Mouse (Mus musculus) intestine, postnatal 0 days (tissue): ENCODE data around the gene Fam187a. TPM values are rescaled to one million over a fixed set of nuclear protein-coding genes. Genes with fewer than 3 reads are reported as not detected.
A peak's percentile ranks its signal among the peaks of the same experiment; 100 is the strongest.

ENCODE experiments used
- ATAC-seq: fragments of 200-750 bp; cut with Nextera tagmentation; 2 replicates; pipeline ENCODE4 v1.8.0; 2017; ENCODE audit warnings: mild to moderate bottlenecking, moderate TSS enrichment, moderate library complexity
- H3K27ac ChIP-seq: fragments of 300-500 bp; sonication (generic); 2 replicates; pipeline ENCODE4 v1.5.1; 2014; ENCODE audit warnings: mild to moderate bottlenecking, low read depth, low read length, moderate library complexity
- H3K27me3 ChIP-seq: fragments of 300-500 bp; sonication (generic); replicated peaks from 2 replicates; pipeline ENCODE4 v1.6.1; 2014; ENCODE audit warnings: low read length, mixed read lengths; ENCODE audit not compliant: control insufficient read depth, insufficient read depth
- H3K36me3 ChIP-seq: fragments of 300-500 bp; sonication (generic); 2 replicates; pipeline ENCODE4 v1.6.1; 2014; ENCODE audit warnings: mild to moderate bottlenecking, moderate library complexity; ENCODE audit not compliant: control insufficient read depth, insufficient read depth
- H3K4me1 ChIP-seq: fragments of 300-500 bp; sonication (generic); replicated peaks from 2 replicates; pipeline ENCODE4 v1.6.1; 2014; ENCODE audit warnings: antibody characterized with exemption, low read length, mixed read lengths; ENCODE audit not compliant: control insufficient read depth, insufficient read depth
- H3K4me2 ChIP-seq: fragments of 300-500 bp; sonication (generic); replicated peaks from 2 replicates; pipeline ENCODE4 v1.6.1; 2014; ENCODE audit warnings: low read depth, mild to moderate bottlenecking, moderate library complexity
- H3K4me3 ChIP-seq: fragments of 300-500 bp; sonication (generic); 2 replicates; pipeline ENCODE4 v1.5.1; 2014; ENCODE audit warnings: low read depth, low read length
- H3K9ac ChIP-seq: fragments of 300-500 bp; sonication (generic); 2 replicates; pipeline ENCODE4 v1.6.1; 2014; ENCODE audit warnings: mild to moderate bottlenecking, low read depth, low read length
- H3K9me3 ChIP-seq: fragments of 300-500 bp; sonication (generic); 2 replicates; pipeline ENCODE4 v1.6.1; 2016; ENCODE audit warnings: mixed run types; ENCODE audit not compliant: control insufficient read depth
- CTCF ChIP-seq: sonication (generic); IDR thresholded peaks from 2 replicates; pipeline ENCODE4 v1.5.1; 2016; ENCODE audit warnings: low read depth, mild to moderate bottlenecking, control low read depth, antibody characterized with exemption, moderate library complexity
- WGBS: fragments of 180-500 bp; shearing (Covaris S2); extraction: QIAGEN DNeasy Blood & Tissue Kit; methylation state at CpG from one replicate; pipeline ENCODE4 v1.1.7; 2014; 5-methylcytosine and 5-hydroxymethylcytosine counted together
- polyA plus RNA-seq: library from polyadenylated mRNA; unstranded; fragments of >200 nt; fragmentation: Nextera tagmentation; extraction: Ambion mirVana; gene quantifications from 2 replicates; pipeline ENCODE4 v1.2.1, GENCODE M21; 2015

The Fam187a gene
- not detected in 2 replicates for polyA plus RNA-seq

DNA sequence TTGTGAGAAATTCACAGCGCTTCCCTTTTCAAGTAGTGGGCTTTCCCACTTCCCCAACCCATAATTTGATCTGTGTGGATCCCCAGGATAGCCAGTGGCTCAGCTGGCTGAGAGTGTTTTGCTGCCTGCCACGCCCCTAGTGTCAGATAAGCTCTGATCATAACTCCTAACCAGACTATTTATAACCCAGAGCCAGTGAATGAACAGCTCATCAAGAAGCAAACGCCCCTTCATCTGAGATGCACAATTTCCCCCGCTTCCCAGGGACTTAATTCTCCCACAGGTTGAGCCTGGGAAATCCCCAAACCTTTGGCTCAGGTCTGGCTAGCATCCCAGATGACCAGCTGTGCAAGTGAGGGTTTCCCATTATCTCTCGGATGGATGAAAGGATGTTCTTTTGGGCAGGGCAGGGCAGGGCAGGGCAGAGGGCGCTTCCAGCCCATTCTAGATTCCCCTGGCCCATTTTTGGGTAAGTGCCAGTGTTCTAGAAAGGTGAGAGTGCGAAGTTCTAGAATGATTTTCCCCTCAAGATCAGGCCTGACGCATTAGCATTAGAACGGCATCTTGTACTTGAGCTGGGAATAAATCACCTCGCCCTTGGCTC lies at the start of gene Fam187a:
Fam187a (plus strand) TSS at position 554 of the 604 bp plus-strand sequence.
- H3K27ac ChIP-seq, result no peak within 1 kb of the TSS
- H3K36me3 ChIP-seq, result no peaks in the 10 kb centered on the region
- H3K9me3 ChIP-seq, result no peaks in the 10 kb centered on the region
- H3K4me1 ChIP-seq, result no peaks in the 10 kb centered on the region
- no peak for ATAC-seq
- no peak within 1 kb of the TSS for H3K4me2 ChIP-seq
- no peak within 1 kb of the TSS for H3K4me3 ChIP-seq
- 42% methylated on average over 10 of the region's 10 CpGs for WGBS
- no peaks in the 10 kb centered on the region for H3K27me3 ChIP-seq
- TF ChIP-seq CTCF, result no peak
- H3K9ac ChIP-seq, result no peak within 1 kb of the TSS

DNA sequence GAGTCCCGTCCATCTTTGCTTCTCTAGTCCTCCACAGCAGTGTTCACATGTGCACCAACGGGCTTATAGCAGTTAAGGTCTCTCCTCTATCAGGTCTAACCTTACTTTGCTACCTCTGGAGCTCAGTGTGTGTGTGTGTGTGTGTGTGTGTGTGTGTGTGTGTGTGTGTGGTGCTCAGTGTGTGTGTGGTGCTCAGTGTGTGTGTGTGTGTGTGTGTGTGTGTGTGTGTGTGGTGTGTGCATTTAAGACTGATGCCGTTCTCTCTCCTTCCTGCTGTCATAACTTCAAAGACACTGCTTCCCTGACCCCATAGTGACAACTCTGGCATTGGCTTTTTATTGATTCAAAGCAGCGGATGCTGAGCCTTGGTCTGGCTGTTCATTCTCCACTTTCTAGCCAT lies 49.4 kb upstream of the Fam187a start, which contains the start of gene Higd1b:
Higd1b (plus strand) TSS at position 301 of the 400 bp plus-strand sequence.
- 73% methylated on average over 4 of the region's 4 CpGs for WGBS
- Histone ChIP-seq H3K4me2 (no peak within 1 kb of the TSS), H3K9me3 (no peaks in the 10 kb centered on the region), H3K27ac (no peak within 1 kb of the TSS), H3K4me1 (no peaks in the 10 kb centered on the region), H3K4me3 (no peak within 1 kb of the TSS), H3K9ac (no peak within 1 kb of the TSS), H3K36me3 (peaks cover 39% of the 10 kb centered on the region), H3K27me3 (no peaks in the 10 kb centered on the region)
- TF ChIP-seq CTCF, result no peak
- no peak for ATAC-seq

- ATAC-seq, result no peak
- Histone ChIP-seq H3K27ac (no peak overlapping the region), H3K36me3 (peaks cover 44% of the 10 kb centered on the region), H3K4me2 (no peak overlapping the region), H3K9me3 (no peaks in the 10 kb centered on the region), H3K9ac (no peak overlapping the region), H3K4me1 (no peaks in the 10 kb centered on the region), H3K27me3 (no peaks in the 10 kb centered on the region), H3K4me3 (no peak overlapping the region)
- TF ChIP-seq CTCF, result no peak
- 83% methylated on average over 9 of the region's 9 CpGs for WGBS
Measured at GRCm38 (mm10) chr11:102836146-102836545, 48.8 kb upstream of the Fam187a start.

GRCm38 (mm10) chr11:102837385-102837784 lies 47.6 kb upstream of the Fam187a start:
- TF ChIP-seq CTCF, result no peak
- Histone ChIP-seq H3K4me2 (no peak overlapping the region), H3K4me3 (no peak overlapping the region), H3K9me3 (no peaks in the 10 kb centered on the region), H3K27ac (no peak overlapping the region), H3K36me3 (peaks cover 52% of the 10 kb centered on the region), H3K4me1 (no peaks in the 10 kb centered on the region), H3K27me3 (no peaks in the 10 kb centered on the region), H3K9ac (no peak overlapping the region)
- ATAC-seq, result no peak
- WGBS, result 88% methylated on average over 1 of the region's 1 CpGs

GRCm38 (mm10) chr11:102838126-102838525 lies 46.8 kb upstream of the Fam187a start:
- no peak overlapping the region for H3K27ac ChIP-seq
- no peak overlapping the region for H3K4me3 ChIP-seq
- H3K4me2 ChIP-seq, result no peak overlapping the region
- peaks cover 60% of the 10 kb centered on the region for H3K36me3 ChIP-seq
- no peaks in the 10 kb centered on the region for H3K27me3 ChIP-seq
- 92% methylated on average over 2 of the region's 2 CpGs for WGBS
- ATAC-seq, result no peak
- no peaks in the 10 kb centered on the region for H3K9me3 ChIP-seq
- TF ChIP-seq CTCF, result peak; percentile 17; the same call in 1 of the 2 replicates
- no peaks in the 10 kb centered on the region for H3K4me1 ChIP-seq
- no peak overlapping the region for H3K9ac ChIP-seq

DNA sequence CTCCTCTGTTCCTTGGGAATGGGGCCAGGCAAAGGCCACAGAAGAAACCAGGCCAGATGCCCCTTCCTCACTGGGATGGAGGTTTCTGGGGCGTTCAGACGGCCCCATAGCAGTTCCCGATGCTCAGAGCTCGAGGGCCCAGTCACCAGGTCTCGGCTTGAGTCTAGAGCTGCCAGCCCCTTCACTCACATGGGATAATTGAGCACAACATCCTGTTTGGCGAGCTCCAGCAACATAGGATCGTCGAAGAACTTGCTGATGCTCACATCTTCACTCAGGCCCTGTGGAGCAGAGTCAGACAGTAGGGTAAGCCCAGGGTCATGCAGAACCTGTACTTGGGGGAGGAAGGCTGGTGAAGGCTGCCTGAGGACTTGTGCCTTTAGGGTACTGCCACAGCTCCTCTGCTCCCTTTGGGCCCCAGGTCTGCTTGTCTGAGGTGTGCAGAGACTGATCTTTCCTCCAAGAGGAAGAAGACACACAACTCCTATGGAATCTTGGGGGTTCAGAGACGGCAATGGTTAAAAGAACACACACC lies 46.3 kb upstream of the Fam187a start:
- Histone ChIP-seq H3K27ac (no peak overlapping the region; the same call in 1 of the 2 replicates), H3K4me1 (no peaks in the 10 kb centered on the region), H3K36me3 (peaks cover 62% of the 10 kb centered on the region), H3K9ac (no peak overlapping the region), H3K4me2 (no peak overlapping the region), H3K9me3 (no peaks in the 10 kb centered on the region), H3K27me3 (no peaks in the 10 kb centered on the region), H3K4me3 (no peak overlapping the region)
- no peak for TF ChIP-seq CTCF
- 86% methylated on average over 9 of the region's 9 CpGs for WGBS
- ATAC-seq, result no peak
